ENCODE assay signal across 15 mouse cellular contexts in genomic region chr6:21747536-21747935, GRCm38 (mm10).
"Had no signal": no experiment of that assay in that cellular context is flagged by ENCODE, and none has a peak within 500 bp of the region (broad histone marks: within the 10 kb centered on the region; RNA-seq: fewer than 3 reads in every experiment).

No protein-coding gene starts in this region.

- H3K9ac ChIP-seq: neural tube, embryonic 15.5 days; stomach, embryonic 15.5 days had no signal

- H3K4me2 ChIP-seq: neural tube, embryonic 15.5 days; stomach, embryonic 15.5 days had no signal

- H3K4me3 ChIP-seq: neural tube, embryonic 15.5 days; stomach, embryonic 15.5 days had no signal

- H3K4me1 ChIP-seq: neural tube, embryonic 15.5 days; stomach, embryonic 15.5 days had no signal

- DNase-seq: retina, postnatal 1 day; right cerebral cortex, adult 18-20 months; right cerebral cortex, postnatal 14 days; right cerebral cortex, postnatal 25 days; right cerebral cortex, postnatal 4 days; spleen, adult 18-20 months; thymus, adult 18-20 months; thymus, adult 2 months; thymus, postnatal 14 days; thymus, postnatal 25 days; thymus, postnatal 36 days; thymus, postnatal 4 days had no signal

- H3K27me3 ChIP-seq: neural tube, embryonic 15.5 days; stomach, embryonic 15.5 days had no signal

- H3K36me3 ChIP-seq: neural tube, embryonic 15.5 days; stomach, embryonic 15.5 days had no signal

- H3K9me3 ChIP-seq: neural tube, embryonic 15.5 days; stomach, embryonic 15.5 days had no signal

- H3K27ac ChIP-seq: neural tube, embryonic 15.5 days; stomach, embryonic 15.5 days; stomach, postnatal 0 days had no signal
